Comparison of ENCODE assay signal across 8 mouse cellular contexts in genomic region chr7:27302172-27302571, GRCm38 (mm10). TPM values are rescaled to one million over a fixed set of nuclear protein-coding genes. Genes with fewer than 3 reads are reported as not detected.
DNase-seq lines count a peak whose midpoint lies in the region; ATAC-seq lines count a peak whose summit lies in the region.
"Had no signal": no experiment of that assay in that cellular context is flagged by ENCODE, and none has a peak within 500 bp of the region (broad histone marks: within the 10 kb centered on the region; RNA-seq: fewer than 3 reads in every experiment).

No protein-coding gene starts in this region.

- no peaks in the 10 kb centered on the region for H3K9me3 ChIP-seq in heart, embryonic 11.5 days (replicated peaks; ENCODE audit: control insufficient read depth, low read length)
- H3K9me3 ChIP-seq in lung, embryonic 16.5 days (ENCODE audit: control insufficient read depth, low read length) = no peaks in the 10 kb centered on the region

- no peaks in the 10 kb centered on the region for H3K36me3 ChIP-seq in heart, embryonic 11.5 days (ENCODE audit: control insufficient read depth, insufficient read depth, low read length)
- H3K36me3 ChIP-seq in lung, embryonic 16.5 days (ENCODE audit: control insufficient read depth, insufficient read depth, low read length) = no peaks in the 10 kb centered on the region; the same call in none of the 2 replicates

- WGBS in heart, embryonic 11.5 days (ENCODE audit: insufficient replicate concordance) = 10% methylated on average over 11 of the region's 11 CpGs
- WGBS in lung, embryonic 16.5 days = 7% methylated on average over 11 of the region's 11 CpGs

- no peak overlapping the region for H3K27ac ChIP-seq in heart, embryonic 11.5 days (ENCODE audit: low read depth, low read length)
- H3K27ac ChIP-seq in lung, embryonic 16.5 days (ENCODE audit: low read length) = no peak overlapping the region

- no peaks in the 10 kb centered on the region for H3K4me1 ChIP-seq in heart, embryonic 11.5 days (ENCODE audit: control insufficient read depth, insufficient read depth, low read length)
- H3K4me1 ChIP-seq in lung, embryonic 16.5 days (replicated peaks; ENCODE audit: control insufficient read depth, insufficient read depth, low read length) = peaks cover 3% of the 10 kb centered on the region

- H3K4me3 ChIP-seq in heart, embryonic 11.5 days (ENCODE audit: low read depth, low read length) = no peak overlapping the region
- no peak overlapping the region for H3K4me3 ChIP-seq in lung, embryonic 16.5 days (ENCODE audit: low read length)

- DNase-seq in ZHBTc4 (ENCODE audit: low read depth, low spot score) = peak; percentile 93
- DNase-seq in kidney, postnatal 36 days = peak; percentile 67 to 90
- DNase-seq in right cerebral cortex, adult 18-20 months = peak; percentile 63

- H3K27me3 ChIP-seq in heart, embryonic 11.5 days (ENCODE audit: control insufficient read depth, insufficient read depth, low read length) = peaks cover 12% of the 10 kb centered on the region; the same call in 1 of the 2 replicates
- no peaks in the 10 kb centered on the region for H3K27me3 ChIP-seq in lung, embryonic 16.5 days (ENCODE audit: control insufficient read depth, insufficient read depth, low read depth, low read length)

- no peak overlapping the region for H3K4me2 ChIP-seq in heart, embryonic 11.5 days
- H3K4me2 ChIP-seq in lung, embryonic 16.5 days (ENCODE audit: low read depth, low read length) = no peak overlapping the region

- peak; percentile 43 for ATAC-seq in CD4-positive, CD25-positive, alpha-beta regulatory T cell, adult 4 months
- peak; percentile 88 for ATAC-seq in common myeloid progenitor, adult 5-6 weeks (replicated peaks; ENCODE audit: low read depth, poor library complexity, severe bottlenecking)
- peak; percentile 29; the same call in 1 of the 2 replicates for ATAC-seq in heart, embryonic 11.5 days (replicated peaks; ENCODE audit: insufficient number of reproducible peaks, low FRiP score, low TSS enrichment)
- ATAC-seq in lung, embryonic 16.5 days (ENCODE audit: low read depth) = peak; percentile 46

- no peak overlapping the region for H3K9ac ChIP-seq in heart, embryonic 11.5 days (ENCODE audit: low read depth, low read length)
- H3K9ac ChIP-seq in lung, embryonic 16.5 days (ENCODE audit: low read length) = no peak overlapping the region

RNA-seq across cellular contexts. Expression of gene Ltbp4, which starts 35.3 kb away (rescaled TPM):
- 1 to 10 TPM in 1 of 2 experiments, under 1 TPM in 1; 0.77 to 2.0 TPM for polyA plus RNA-seq in CD4-positive, CD25-positive, alpha-beta regulatory T cell, adult 4 months (2017; shearing (Covaris generic))
- total RNA-seq in common myeloid progenitor, adult 5-6 weeks (2017) = 0.44 TPM in 1 of 2 replicates, not detected in the other
- polyA plus RNA-seq in heart, embryonic 11.5 days (2014; fragmentation: Nextera tagmentation; extraction: Ambion mirVana) = 28.9 and 31.5 TPM in 2 replicates
- 107 and 127 TPM in 2 replicates for polyA plus RNA-seq in lung, embryonic 16.5 days (2015; fragmentation: Nextera tagmentation; extraction: Ambion mirVana)

RNA-seq across cellular contexts. Expression of gene Numbl, which starts 43.9 kb away (rescaled TPM):
- polyA plus RNA-seq in CD4-positive, CD25-positive, alpha-beta regulatory T cell, adult 4 months (2017; shearing (Covaris generic)) = under 1 TPM; 0.11 to 0.25 TPM
- total RNA-seq in common myeloid progenitor, adult 5-6 weeks (2017) = 0.29 and 1.1 TPM in 2 replicates
- polyA plus RNA-seq in heart, embryonic 11.5 days (2014; fragmentation: Nextera tagmentation; extraction: Ambion mirVana) = 3.4 and 4.6 TPM in 2 replicates
- 14.8 and 14.9 TPM in 2 replicates for polyA plus RNA-seq in lung, embryonic 16.5 days (2015; fragmentation: Nextera tagmentation; extraction: Ambion mirVana)

RNA-seq across cellular contexts. Expression of gene Shkbp1, which starts 53.6 kb away (rescaled TPM):
- polyA plus RNA-seq in CD4-positive, CD25-positive, alpha-beta regulatory T cell, adult 4 months (2017; shearing (Covaris generic)) = 10 to 100 TPM; 49.2 to 76.0 TPM
- total RNA-seq in common myeloid progenitor, adult 5-6 weeks (2017) = 18.4 and 25.8 TPM in 2 replicates
- 33.3 and 34.1 TPM in 2 replicates for polyA plus RNA-seq in heart, embryonic 11.5 days (2014; fragmentation: Nextera tagmentation; extraction: Ambion mirVana)
- 43.6 and 46.2 TPM in 2 replicates for polyA plus RNA-seq in lung, embryonic 16.5 days (2015; fragmentation: Nextera tagmentation; extraction: Ambion mirVana)

RNA-seq across cellular contexts. Expression of gene Gm20479, which starts 55.0 kb away (rescaled TPM):
- not detected for polyA plus RNA-seq in CD4-positive, CD25-positive, alpha-beta regulatory T cell, adult 4 months (2017; shearing (Covaris generic))
- total RNA-seq in common myeloid progenitor, adult 5-6 weeks (2017) = 2.2 TPM in 1 of 2 replicates, not detected in the other
- 1.6 and 2.1 TPM in 2 replicates for polyA plus RNA-seq in heart, embryonic 11.5 days (2014; fragmentation: Nextera tagmentation; extraction: Ambion mirVana)
- polyA plus RNA-seq in lung, embryonic 16.5 days (2015; fragmentation: Nextera tagmentation; extraction: Ambion mirVana) = 0.52 and 1.1 TPM in 2 replicates
- polyA plus RNA-seq: heart, embryonic 16.5 days had no signal

Comparison
In these comparisons a context has a peak if more than half of its experiments do, and no peak if none do; other contexts are left out.
1. ATAC-seq: peak in every context shown above with its lines; median percentile 88 in common myeloid progenitor, adult 5-6 weeks; 46 in lung, embryonic 16.5 days; 43 in CD4-positive, CD25-positive, alpha-beta regulatory T cell, adult 4 months; 29 in heart, embryonic 11.5 days.
2. RNA of gene Ltbp4, which starts 35.3 kb away (polyA plus RNA-seq): 107 to 127 TPM in lung, embryonic 16.5 days and 28.9 to 31.5 TPM in heart, embryonic 11.5 days; 0.77 to 2.0 TPM in CD4-positive, CD25-positive, alpha-beta regulatory T cell, adult 4 months; every median in the first group is over 10 times any median in the second.
3. Peak in every context shown above with its lines, with median percentiles within 50 percentile points of each other: DNase-seq.